Mouse (Mus musculus): ENCODE results near the gene Hdac4. TPM values are rescaled to one million over a fixed set of nuclear protein-coding genes. Genes with fewer than 3 reads are reported as not detected.

Hdac4 gene
- polyA plus RNA-seq, 1 experiment from 2014 or later, result 31.2 TPM

- H3K27me3 ChIP-seq (replicated peaks), result no peaks in the 10 kb centered on the region
- WGBS, result 66% methylated on average over 3 of the region's 3 CpGs
- H3K9ac ChIP-seq (replicated peaks), result no peak overlapping the region
- H3K36me3 ChIP-seq, result no peaks in the 10 kb centered on the region
- ATAC-seq (ENCODE audit: low FRiP score), result no peak
- H3K27ac ChIP-seq (replicated peaks), result no peak overlapping the region
- no peaks in the 10 kb centered on the region for H3K9me3 ChIP-seq (replicated peaks)
- H3K4me2 ChIP-seq, result no peak overlapping the region
- no peak overlapping the region for H3K4me3 ChIP-seq (replicated peaks)
- peaks cover 8% of the 10 kb centered on the region; the same call in 1 of the 2 replicates for H3K4me1 ChIP-seq
Observed at GRCm38 (mm10) chr1:92124497-92125201, 70.8 kb downstream of the Hdac4 start.

- no peak for ATAC-seq (ENCODE audit: low FRiP score)
- Histone ChIP-seq H3K27ac (replicated peaks) (no peak overlapping the region), H3K9me3 (replicated peaks) (no peaks in the 10 kb centered on the region), H3K36me3 (no peaks in the 10 kb centered on the region), H3K4me1 (no peaks in the 10 kb centered on the region; the same call in 1 of the 2 replicates), H3K9ac (replicated peaks) (no peak overlapping the region), H3K4me3 (replicated peaks) (no peak overlapping the region), H3K27me3 (replicated peaks) (no peaks in the 10 kb centered on the region), H3K4me2 (no peak overlapping the region)
- WGBS, result 54% methylated on average over 5 of the region's 5 CpGs
Observed at GRCm38 (mm10) chr1:92119303-92119702, 76.2 kb downstream of the Hdac4 start.

GRCm38 (mm10) chr1:92117597-92117996, 77.9 kb downstream of the Hdac4 start:
- Histone ChIP-seq H3K4me1 (0 out of 2 replicates have a peak, but pooled peaks cover 2% of the 10 kb centered on the region), H3K36me3 (no peaks in the 10 kb centered on the region), H3K4me2 (no peak overlapping the region), H3K4me3 (replicated peaks) (no peak overlapping the region), H3K27ac (replicated peaks) (no peak overlapping the region), H3K9me3 (replicated peaks) (no peaks in the 10 kb centered on the region), H3K27me3 (replicated peaks) (no peaks in the 10 kb centered on the region), H3K9ac (replicated peaks) (no peak overlapping the region)
- 91% methylated on average over 5 of the region's 5 CpGs for WGBS
- no peak for ATAC-seq (ENCODE audit: low FRiP score)

- Histone ChIP-seq H3K4me2 (no peak overlapping the region), H3K36me3 (no peaks in the 10 kb centered on the region), H3K4me1 (0 out of 2 replicates have a peak, but pooled peaks cover 5% of the 10 kb centered on the region), H3K4me3 (replicated peaks) (no peak overlapping the region), H3K9me3 (replicated peaks) (no peaks in the 10 kb centered on the region), H3K27ac (replicated peaks) (no peak overlapping the region), H3K27me3 (replicated peaks) (no peaks in the 10 kb centered on the region), H3K9ac (replicated peaks) (no peak overlapping the region)
- ATAC-seq (ENCODE audit: low FRiP score), result no peak
- WGBS, result 79% methylated on average over 4 of the region's 4 CpGs
Observed at GRCm38 (mm10) chr1:92116169-92116568, 79.3 kb downstream of the Hdac4 start.

GRCm38 (mm10) chr1:92114091-92114490, 81.4 kb downstream of the Hdac4 start:
- Histone ChIP-seq H3K4me2 (no peak overlapping the region), H3K4me1 (0 out of 2 replicates have a peak, but pooled peaks cover 8% of the 10 kb centered on the region), H3K27ac (replicated peaks) (no peak overlapping the region), H3K9me3 (replicated peaks) (no peaks in the 10 kb centered on the region), H3K9ac (replicated peaks) (no peak overlapping the region), H3K36me3 (no peaks in the 10 kb centered on the region), H3K27me3 (replicated peaks) (no peaks in the 10 kb centered on the region), H3K4me3 (replicated peaks) (no peak overlapping the region)
- ATAC-seq (ENCODE audit: low FRiP score), result no peak
- 96% methylated on average over 3 of the region's 3 CpGs for WGBS

- no peaks in the 10 kb centered on the region for H3K36me3 ChIP-seq
- peaks cover 10% of the 10 kb centered on the region; the same call in 1 of the 2 replicates for H3K4me1 ChIP-seq
- H3K9me3 ChIP-seq (replicated peaks), result no peaks in the 10 kb centered on the region
- 85% methylated on average over 6 of the region's 6 CpGs for whole genome bisulfite sequencing
- H3K27ac ChIP-seq (replicated peaks), result no peak overlapping the region
- no peak overlapping the region for H3K4me3 ChIP-seq (replicated peaks)
- ATAC-seq (ENCODE audit: low FRiP score), result no peak
- H3K27me3 ChIP-seq (replicated peaks), result no peaks in the 10 kb centered on the region
- H3K4me2 ChIP-seq, result no peak overlapping the region
- no peak overlapping the region for H3K9ac ChIP-seq (replicated peaks)
Observed at GRCm38 (mm10) chr1:92113243-92114009, 82.1 kb downstream of the Hdac4 start.

- Histone ChIP-seq H3K4me2 (no peak overlapping the region), H3K9me3 (replicated peaks) (no peaks in the 10 kb centered on the region), H3K4me3 (replicated peaks) (no peak overlapping the region), H3K36me3 (no peaks in the 10 kb centered on the region), H3K4me1 (peaks cover 12% of the 10 kb centered on the region; the same call in 1 of the 2 replicates), H3K27me3 (replicated peaks) (no peaks in the 10 kb centered on the region), H3K9ac (replicated peaks) (no peak overlapping the region), H3K27ac (replicated peaks) (no peak overlapping the region)
- 93% methylated on average over 5 of the region's 5 CpGs for WGBS
- ATAC-seq (ENCODE audit: low FRiP score), result no peak
Observed at GRCm38 (mm10) chr1:92112591-92112990, 82.9 kb downstream of the Hdac4 start.

GRCm38 (mm10) chr1:92111551-92111950, 83.9 kb downstream of the Hdac4 start:
- no peak overlapping the region for H3K9ac ChIP-seq (replicated peaks)
- H3K4me2 ChIP-seq, result no peak overlapping the region
- H3K36me3 ChIP-seq, result no peaks in the 10 kb centered on the region
- H3K27me3 ChIP-seq (replicated peaks), result no peaks in the 10 kb centered on the region
- WGBS, result 83% methylated on average over 2 of the region's 2 CpGs
- H3K4me1 ChIP-seq, result peaks cover 12% of the 10 kb centered on the region; the same call in 1 of the 2 replicates
- no peak overlapping the region for H3K4me3 ChIP-seq (replicated peaks)
- ATAC-seq (ENCODE audit: low FRiP score), result no peak
- H3K27ac ChIP-seq (replicated peaks), result no peak overlapping the region
- H3K9me3 ChIP-seq (replicated peaks), result no peaks in the 10 kb centered on the region

GRCm38 (mm10) chr1:92111026-92111425, 84.5 kb downstream of the Hdac4 start:
- H3K4me1 ChIP-seq, result peaks cover 12% of the 10 kb centered on the region; the same call in 1 of the 2 replicates
- H3K36me3 ChIP-seq, result no peaks in the 10 kb centered on the region
- no peak overlapping the region for H3K27ac ChIP-seq (replicated peaks)
- WGBS, result 95% methylated on average over 1 of the region's 1 CpGs
- H3K9ac ChIP-seq (replicated peaks), result no peak overlapping the region
- no peak overlapping the region for H3K4me3 ChIP-seq (replicated peaks)
- no peak overlapping the region for H3K4me2 ChIP-seq
- H3K9me3 ChIP-seq (replicated peaks), result no peaks in the 10 kb centered on the region
- H3K27me3 ChIP-seq (replicated peaks), result no peaks in the 10 kb centered on the region
- no peak for ATAC-seq (ENCODE audit: low FRiP score)

- 32% methylated on average over 1 of the region's 1 CpGs for WGBS
- Histone ChIP-seq H3K4me3 (replicated peaks) (no peak overlapping the region), H3K9me3 (replicated peaks) (no peaks in the 10 kb centered on the region), H3K9ac (replicated peaks) (no peak overlapping the region), H3K27ac (replicated peaks) (no peak overlapping the region), H3K27me3 (replicated peaks) (no peaks in the 10 kb centered on the region), H3K36me3 (no peaks in the 10 kb centered on the region), H3K4me2 (no peak overlapping the region), H3K4me1 (peaks cover 12% of the 10 kb centered on the region; the same call in 1 of the 2 replicates)
- no peak for ATAC-seq (ENCODE audit: low FRiP score)
Observed at GRCm38 (mm10) chr1:92109221-92109620, 86.3 kb downstream of the Hdac4 start.

- H3K4me1 ChIP-seq, result peaks cover 12% of the 10 kb centered on the region; the same call in 1 of the 2 replicates
- H3K36me3 ChIP-seq, result no peaks in the 10 kb centered on the region
- no peak overlapping the region for H3K4me3 ChIP-seq (replicated peaks)
- H3K27ac ChIP-seq (replicated peaks), result no peak overlapping the region
- H3K9ac ChIP-seq (replicated peaks), result no peak overlapping the region
- no peak for ATAC-seq (ENCODE audit: low FRiP score)
- H3K27me3 ChIP-seq (replicated peaks), result no peaks in the 10 kb centered on the region
- no peak overlapping the region for H3K4me2 ChIP-seq
- 82% methylated on average over 2 of the region's 2 CpGs for WGBS
- H3K9me3 ChIP-seq (replicated peaks), result no peaks in the 10 kb centered on the region
Observed at GRCm38 (mm10) chr1:92108556-92108955, 86.9 kb downstream of the Hdac4 start.

GRCm38 (mm10) chr1:92107996-92108395, 87.5 kb downstream of the Hdac4 start:
- 95% methylated on average over 2 of the region's 2 CpGs for WGBS
- Histone ChIP-seq H3K36me3 (no peaks in the 10 kb centered on the region), H3K4me1 (peaks cover 10% of the 10 kb centered on the region; the same call in 1 of the 2 replicates), H3K4me3 (replicated peaks) (no peak overlapping the region), H3K27ac (replicated peaks) (no peak overlapping the region), H3K9ac (replicated peaks) (no peak overlapping the region), H3K9me3 (replicated peaks) (no peaks in the 10 kb centered on the region), H3K4me2 (no peak overlapping the region), H3K27me3 (replicated peaks) (no peaks in the 10 kb centered on the region)
- no peak for ATAC-seq (ENCODE audit: low FRiP score)
